Comparison of ENCODE assay signal across 10 mouse cellular contexts in the genomic region with DNA sequence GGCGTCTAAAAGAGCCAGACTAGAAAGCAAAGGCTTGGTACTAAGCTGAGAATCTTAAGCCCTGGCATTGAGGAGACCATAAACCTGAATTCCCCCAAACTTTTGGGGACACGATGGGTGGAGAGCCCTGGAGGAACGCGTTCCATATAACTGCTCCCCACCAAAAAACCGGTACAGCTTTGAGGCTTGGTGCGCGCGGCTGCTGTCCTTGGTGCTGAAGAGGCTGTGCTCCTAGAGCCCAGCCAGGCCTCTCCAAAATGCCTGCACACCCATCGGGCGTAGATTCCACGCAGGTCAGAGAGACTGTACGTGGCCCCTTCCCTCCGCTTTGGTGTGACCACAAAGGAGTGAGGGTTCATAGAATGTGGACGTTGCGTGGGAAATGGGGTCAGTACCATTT. TPM values are rescaled to one million over a fixed set of nuclear protein-coding genes. Genes with fewer than 3 reads are reported as not detected.
DNase-seq lines count a peak whose midpoint lies in the region; ATAC-seq lines count a peak whose summit lies in the region.
"Had no signal": no experiment of that assay in that cellular context is flagged by ENCODE, and none has a peak within 500 bp of the region (broad histone marks: within the 10 kb centered on the region; RNA-seq: fewer than 3 reads in every experiment).

No protein-coding gene starts in this region.

- H3K27ac ChIP-seq in forebrain, embryonic 16.5 days (ENCODE audit: low read length): peak overlapping the region; percentile 84
- H3K27ac ChIP-seq: limb, embryonic 13.5 days had no signal

- DNase-seq in kidney, postnatal 4 days: peak; percentile 84 to 85
- no peak for DNase-seq in kidney, adult 8-10 months
- peak; percentile 47 for DNase-seq in adipocyte (ENCODE audit: low spot score)
- peak; percentile 55 for DNase-seq in lung, postnatal 36 days
- DNase-seq in testis, postnatal 14 days (ENCODE audit: low spot score): peak; percentile 32
- DNase-seq in layer of hippocampus, postnatal 10 days (ENCODE audit: low spot score in 2 of 2): no peak
- no peak for DNase-seq in left cerebral cortex, adult 11 months (ENCODE audit: low spot score)

- no peak overlapping the region for H3K4me3 ChIP-seq in forebrain, embryonic 16.5 days (replicated peaks; ENCODE audit: low read length)
- H3K4me3 ChIP-seq: limb, embryonic 13.5 days had no signal

- H3K9ac ChIP-seq in forebrain, embryonic 16.5 days (replicated peaks; ENCODE audit: low read depth, low read length): no peak overlapping the region
- H3K9ac ChIP-seq: limb, embryonic 13.5 days had no signal

- 19% methylated on average over 15 of the region's 15 CpGs for WGBS in forebrain, embryonic 16.5 days

- H3K4me2 ChIP-seq in forebrain, embryonic 16.5 days (ENCODE audit: low read length): peak overlapping the region; percentile 43
- H3K4me2 ChIP-seq: limb, embryonic 13.5 days had no signal

- peaks cover 37% of the 10 kb centered on the region for H3K4me1 ChIP-seq in forebrain, embryonic 16.5 days (replicated peaks; ENCODE audit: control insufficient read depth, insufficient read depth, low read length)
- H3K4me1 ChIP-seq: limb, embryonic 13.5 days had no signal

- no peaks in the 10 kb centered on the region for H3K27me3 ChIP-seq in forebrain, embryonic 16.5 days (replicated peaks; ENCODE audit: control insufficient read depth, insufficient read depth, low read length)

- no peak for ATAC-seq in forebrain, embryonic 16.5 days

- no peaks in the 10 kb centered on the region for H3K9me3 ChIP-seq in forebrain, embryonic 16.5 days (ENCODE audit: control insufficient read depth, low read length)
- H3K9me3 ChIP-seq: limb, embryonic 13.5 days had no signal

- peaks cover 20% of the 10 kb centered on the region for H3K36me3 ChIP-seq in forebrain, embryonic 16.5 days (ENCODE audit: control insufficient read depth, insufficient read depth)
- H3K36me3 ChIP-seq: limb, embryonic 13.5 days had no signal

RNA-seq across cellular contexts. Expression of a gene that starts 25.7 kb away (rescaled TPM):
- 15.8 and 17.3 TPM in 2 replicates for polyA plus RNA-seq in forebrain, embryonic 16.5 days (2015; fragmentation: Nextera tagmentation; extraction: Ambion mirVana)
- 100 to 1,000 TPM; 106 to 112 TPM for total RNA-seq in layer of hippocampus, postnatal 10 days (2021)

RNA-seq across cellular contexts. Expression of a gene that starts 35.8 kb away (rescaled TPM):
- polyA plus RNA-seq in forebrain, embryonic 16.5 days (2015; fragmentation: Nextera tagmentation; extraction: Ambion mirVana): 0.46 and 0.91 TPM in 2 replicates
- 1 to 10 TPM in 1 of 2 experiments, under 1 TPM in 1; 0.91 to 1.3 TPM for total RNA-seq in layer of hippocampus, postnatal 10 days (2021)
- polyA plus RNA-seq: limb, embryonic 13.5 days; stomach, embryonic 16.5 days had no signal

RNA-seq across cellular contexts. Expression of a gene that starts 39.6 kb away (rescaled TPM):
- polyA plus RNA-seq in forebrain, embryonic 16.5 days (2015; fragmentation: Nextera tagmentation; extraction: Ambion mirVana): 3.1 and 3.6 TPM in 2 replicates
- total RNA-seq in layer of hippocampus, postnatal 10 days (2021): 10 to 100 TPM; 28.0 to 29.1 TPM

RNA-seq across cellular contexts. Expression of a gene that starts 41.2 kb away (rescaled TPM):
- polyA plus RNA-seq in forebrain, embryonic 16.5 days (2015; fragmentation: Nextera tagmentation; extraction: Ambion mirVana): 23.9 and 24.0 TPM in 2 replicates
- 10 to 100 TPM; 11.9 to 14.4 TPM for total RNA-seq in layer of hippocampus, postnatal 10 days (2021)

RNA-seq across cellular contexts. Expression of a gene that starts 52.4 kb away (rescaled TPM):
- 28.0 and 30.4 TPM in 2 replicates for polyA plus RNA-seq in forebrain, embryonic 16.5 days (2015; fragmentation: Nextera tagmentation; extraction: Ambion mirVana)
- 10 to 100 TPM; 45.5 to 49.7 TPM for total RNA-seq in layer of hippocampus, postnatal 10 days (2021)

Comparison
In these comparisons a context has a peak if more than half of its experiments do, and no peak if none do; other contexts are left out.
1. DNase-seq: peak in kidney, postnatal 4 days (2 of 2), adipocyte (single experiment), lung, postnatal 36 days (single experiment) and testis, postnatal 14 days (single experiment); none in kidney, adult 8-10 months (0 of 2), layer of hippocampus, postnatal 10 days (0 of 2) and left cerebral cortex, adult 11 months (single experiment).